Mouse (Mus musculus): ENCODE results near the gene Eif3l.

DNA sequence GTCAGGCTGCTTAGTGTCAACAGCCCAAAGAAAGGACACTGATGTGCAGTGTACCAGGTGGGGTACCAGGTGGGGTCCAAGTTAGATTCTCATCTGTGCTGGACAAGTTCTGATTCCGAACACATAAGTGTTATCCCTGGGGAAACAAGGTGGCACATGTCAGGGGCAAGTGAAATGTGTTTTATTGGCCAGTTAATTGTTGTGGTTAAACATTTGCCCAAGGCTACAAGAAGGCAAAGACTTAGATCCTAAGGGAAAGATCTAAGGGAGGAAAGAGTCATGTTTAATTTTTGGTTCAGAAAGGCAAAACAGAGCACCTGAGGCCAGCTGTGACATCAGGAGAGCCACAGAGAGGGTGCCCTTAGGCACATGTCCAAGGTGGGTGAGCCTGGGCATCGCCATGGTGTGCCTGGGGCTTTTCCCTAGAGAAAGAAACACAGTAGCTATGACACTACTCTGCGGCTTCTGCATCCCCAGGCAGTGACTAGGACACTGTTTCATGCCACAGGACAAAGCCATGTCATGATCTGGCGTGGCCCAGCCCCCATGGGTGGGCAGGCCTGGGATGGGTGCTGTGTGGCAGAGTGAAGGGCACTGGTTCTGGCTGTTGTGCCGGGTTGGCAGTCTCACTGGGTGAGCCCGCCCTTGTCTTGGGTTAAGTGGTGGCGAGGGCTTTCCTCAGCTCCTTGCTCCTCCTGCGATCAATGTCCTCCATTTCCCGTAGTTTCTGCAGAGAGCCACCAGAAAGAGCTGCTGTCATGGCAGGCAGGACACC is 59.7 kb downstream of the Eif3l start:
- TF ChIP-seq CTCF (IDR thresholded peaks at IDR 0.05 in 2 of 3, conservative IDR thresholded peaks at IDR 0.05 in 1 of 3; ENCODE audit: control insufficient read depth in 1 of 3, insufficient read depth in 1 of 3, low read depth in 2 of 3, low read length in 3 of 3, poor library complexity in 1 of 3, severe bottlenecking in 1 of 3) (no peak), MEF2A (IDR thresholded peaks at IDR 0.05; ENCODE audit: extremely low read depth, insufficient replicate concordance, low read depth, low read length, poor library complexity, severe bottlenecking) (no peak), POLR2A (IDR thresholded peaks at IDR 0.05; ENCODE audit: control insufficient read depth in 1 of 2, insufficient read depth in 1 of 2, low read depth in 1 of 2, low read length in 2 of 2, poor library complexity in 1 of 2) (no peak), RAD21 (IDR thresholded peaks at IDR 0.05; ENCODE audit: low read depth, low read length) (no peak), CHD2 (IDR thresholded peaks at IDR 0.05; ENCODE audit: low read length) (no peak), TAL1 (IDR thresholded peaks at IDR 0.05; ENCODE audit: low read length) (no peak)
